Mouse (Mus musculus): ENCODE results near the gene Nuak1.

The Nuak1 gene

DNA sequence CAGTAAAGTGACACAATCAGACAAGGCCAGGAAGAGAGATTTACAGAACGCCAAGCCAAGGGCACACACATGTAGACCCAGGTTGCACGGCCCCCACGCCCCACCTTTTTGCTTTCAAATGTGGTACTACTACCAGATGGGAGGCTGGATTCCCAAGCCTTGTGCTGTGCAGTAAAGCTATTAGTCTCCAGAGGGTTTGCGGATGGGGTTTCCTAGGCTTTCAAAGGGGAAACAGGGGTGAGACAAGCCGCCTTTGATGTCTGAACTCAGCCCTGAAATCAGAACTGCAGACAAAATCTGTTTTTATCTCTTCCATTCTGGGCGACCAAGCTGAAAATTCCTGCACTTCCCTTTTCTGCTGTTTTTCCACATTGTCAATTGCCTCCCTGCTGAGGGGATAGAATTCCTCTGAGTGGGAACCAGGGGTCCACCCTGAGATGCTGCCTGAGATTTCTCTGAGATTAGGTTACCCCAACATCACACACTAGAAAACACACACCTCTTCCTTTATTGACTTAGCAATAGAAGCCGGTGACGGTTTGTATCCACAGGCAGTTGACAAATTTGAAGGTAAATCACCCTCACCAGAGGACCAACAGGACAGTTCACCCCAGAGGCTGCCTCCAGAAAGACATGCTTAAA lies 35.1 kb downstream of the Nuak1 start:
- no peak for DNase-seq

DNA sequence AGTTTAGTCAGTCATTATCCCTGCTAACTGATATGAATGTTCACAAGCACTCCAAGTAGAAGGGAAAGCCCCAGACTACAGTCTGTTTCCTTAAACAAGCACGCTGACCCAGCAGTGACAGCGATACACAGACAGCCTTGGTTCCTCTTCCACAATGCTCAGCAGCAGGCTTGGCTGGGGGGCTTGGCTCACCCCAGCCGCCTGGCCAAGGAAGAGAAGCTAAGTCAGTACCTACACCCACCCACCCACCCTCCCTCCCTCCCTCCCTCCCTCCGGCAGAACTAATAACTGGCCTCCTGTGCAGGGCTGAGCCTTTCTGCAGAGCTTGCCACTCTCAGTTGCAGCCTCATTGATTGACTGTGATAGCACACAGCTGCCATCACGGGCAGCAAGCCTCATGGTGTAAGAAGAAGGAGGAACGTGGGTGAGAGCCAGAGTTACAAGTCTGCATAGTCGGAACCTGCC lies 38.5 kb downstream of the Nuak1 start:
- no peak for DNase-seq

DNA sequence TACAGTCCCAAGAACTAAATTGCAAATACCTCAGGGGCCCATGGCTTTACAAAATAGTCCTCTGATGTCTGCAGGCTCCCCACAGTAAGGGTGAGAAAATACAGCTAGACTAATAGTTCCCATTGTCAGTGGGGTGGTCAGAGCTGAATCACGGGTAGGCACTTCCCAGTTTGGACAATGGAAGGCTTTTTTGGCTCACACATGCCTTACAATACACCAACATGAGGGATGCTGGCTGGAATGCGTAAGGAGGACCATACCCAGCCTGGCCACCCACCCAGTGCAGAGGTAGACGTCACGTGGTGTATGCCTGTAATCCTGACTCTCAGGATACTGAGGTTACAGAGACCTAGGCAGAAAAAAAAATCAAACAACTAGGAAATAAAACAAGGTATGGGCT lies 39.2 kb downstream of the Nuak1 start:
- DNase-seq, result no peak

- no peak for DNase-seq
Observed at GRCm38 (mm10) chr10:84400037-84400681, 40.2 kb downstream of the Nuak1 start.

DNA sequence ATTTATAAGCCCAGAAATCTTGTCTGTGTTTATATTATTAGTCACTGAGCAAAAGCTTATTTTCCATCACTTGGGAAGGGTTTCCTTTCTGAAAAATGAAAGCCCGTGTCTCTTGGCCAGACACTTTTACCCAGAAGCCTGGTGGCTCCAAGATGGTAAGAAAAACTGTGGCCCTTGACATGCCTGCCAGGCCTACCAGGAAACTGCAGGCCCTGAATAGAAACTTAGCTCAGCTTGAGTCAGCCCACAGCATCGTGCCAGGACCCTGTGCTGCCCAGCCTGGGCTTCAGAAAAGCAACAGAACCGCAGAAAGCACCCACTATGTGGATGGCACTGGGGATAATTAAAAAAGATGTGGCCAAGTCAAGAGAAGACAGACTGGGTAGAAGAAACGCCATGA lies 43.1 kb downstream of the Nuak1 start:
- DNase-seq, result no peak

GRCm38 (mm10) chr10:84395885-84396659 lies 44.3 kb downstream of the Nuak1 start:
- no peak for DNase-seq

GRCm38 (mm10) chr10:84395259-84395658 lies 45.1 kb downstream of the Nuak1 start:
- no peak for DNase-seq

GRCm38 (mm10) chr10:84393881-84394280 lies 46.5 kb downstream of the Nuak1 start:
- no peak for DNase-seq

- DNase-seq, result no peak
Observed at GRCm38 (mm10) chr10:84393405-84393804, 47.0 kb downstream of the Nuak1 start.

DNA sequence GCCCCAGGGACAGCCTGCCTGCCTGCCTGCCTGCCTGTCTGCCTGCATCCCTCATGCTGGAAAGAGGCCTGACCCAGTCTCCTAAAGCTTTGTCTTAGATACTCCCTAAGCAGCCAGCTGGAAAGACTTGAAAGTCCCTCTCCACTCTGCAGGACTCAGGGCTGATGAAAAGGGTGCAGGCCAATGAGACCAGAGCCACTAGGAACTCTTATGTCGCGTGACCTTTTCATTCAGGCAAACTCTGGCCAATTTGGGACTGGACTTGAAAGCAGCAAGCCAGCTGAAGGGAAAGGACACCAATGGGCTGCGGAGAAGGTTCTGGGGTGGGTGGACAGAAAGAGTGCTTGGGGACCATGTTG lies 47.7 kb downstream of the Nuak1 start:
- DNase-seq, result no peak

- DNase-seq, result peak; percentile 50
Observed at GRCm38 (mm10) chr10:84392027-84392722, 48.2 kb downstream of the Nuak1 start.

GRCm38 (mm10) chr10:84389707-84390106 lies 50.7 kb downstream of the Nuak1 start:
- DNase-seq, result no peak

DNA sequence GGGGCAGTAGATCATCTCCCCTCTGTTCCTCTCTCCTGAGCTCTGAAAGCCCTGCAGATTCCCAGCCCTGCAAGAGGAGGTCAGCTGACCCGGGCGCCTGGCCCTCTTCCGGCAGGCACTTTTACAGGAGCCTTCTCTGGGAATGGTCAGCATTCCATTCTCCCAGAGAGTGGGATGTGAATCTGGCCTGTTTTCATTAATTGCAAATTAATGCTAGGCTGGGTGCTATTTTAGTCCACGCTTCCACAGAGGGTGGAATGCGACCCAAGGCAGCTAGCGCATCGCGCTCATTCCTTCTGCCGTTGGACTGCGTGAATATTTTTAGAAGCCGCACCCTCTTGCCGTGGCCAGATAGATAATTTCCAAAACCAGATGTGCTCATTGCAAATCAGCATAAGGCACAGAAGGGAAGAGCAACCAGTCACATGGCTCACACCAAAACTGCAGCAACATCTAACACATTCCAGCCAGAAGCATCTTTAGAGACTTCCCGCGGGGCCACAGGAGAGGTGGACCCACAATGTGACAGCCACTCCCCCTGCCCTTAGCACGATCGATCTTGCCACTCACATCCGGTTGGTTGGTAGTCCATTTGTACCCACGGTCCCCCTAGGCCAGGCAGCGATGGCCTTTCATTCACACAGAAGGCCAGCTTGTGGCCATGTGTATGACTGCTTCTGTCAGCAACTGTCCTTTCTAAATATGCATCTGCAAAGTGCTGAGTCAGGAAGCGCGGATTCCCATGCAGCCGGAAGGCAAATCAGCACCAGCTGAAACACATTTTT lies 51.8 kb downstream of the Nuak1 start:
- DNase-seq, result no peak

- DNase-seq, result no peak
Observed at GRCm38 (mm10) chr10:84387338-84387737, 53.1 kb downstream of the Nuak1 start.

DNA sequence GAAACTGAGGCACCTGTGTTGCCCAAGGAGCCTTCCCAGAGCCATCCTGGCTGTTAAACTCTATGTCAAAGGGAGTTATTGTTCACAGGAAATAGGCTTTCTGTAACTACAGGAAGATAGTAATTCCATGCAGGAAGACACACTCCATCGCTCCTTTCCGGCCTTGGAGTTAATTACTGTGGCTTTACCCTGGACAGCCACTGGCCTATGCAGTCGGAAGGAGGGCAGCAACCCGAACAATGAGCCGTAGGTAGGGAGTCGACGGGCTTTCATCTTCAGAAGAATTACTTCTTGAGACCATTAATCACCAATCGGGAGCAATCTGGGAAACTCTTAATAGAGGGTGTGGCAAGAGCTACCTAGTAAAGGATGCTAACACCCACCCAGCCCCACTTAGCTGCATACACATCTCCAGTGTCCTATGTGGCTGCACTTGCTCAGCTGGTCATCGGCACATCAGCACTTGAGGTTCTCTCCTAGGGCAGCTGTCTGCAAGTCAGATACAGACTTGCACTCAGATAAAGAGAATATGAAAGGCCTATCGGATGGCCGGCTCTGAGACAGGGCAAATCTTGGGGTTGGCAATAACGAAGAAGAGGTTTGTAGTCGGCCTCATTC lies 53.7 kb downstream of the Nuak1 start:
- no peak for DNase-seq

GRCm38 (mm10) chr10:84386214-84386613 lies 54.2 kb downstream of the Nuak1 start:
- DNase-seq, result no peak

DNA sequence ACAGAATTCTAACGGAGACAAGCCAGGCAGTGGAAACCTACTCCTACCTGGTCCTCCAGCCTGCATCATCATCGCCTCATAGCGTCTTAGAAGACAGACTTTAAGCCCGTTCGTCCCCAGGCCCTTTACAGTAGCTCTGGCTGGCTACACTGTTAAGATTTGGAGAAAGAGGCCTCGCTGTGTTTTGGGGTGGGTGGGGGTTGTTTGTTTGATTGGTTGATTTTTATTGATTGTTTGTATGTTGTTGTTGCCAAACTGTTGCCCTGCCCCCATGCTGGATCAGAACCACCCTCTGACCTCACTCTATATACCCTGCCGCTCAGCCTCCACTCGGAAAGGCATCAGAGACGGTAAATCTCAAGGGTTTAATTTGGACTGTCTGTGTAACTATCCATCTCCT lies 55.6 kb downstream of the Nuak1 start:
- DNase-seq, result no peak

DNA sequence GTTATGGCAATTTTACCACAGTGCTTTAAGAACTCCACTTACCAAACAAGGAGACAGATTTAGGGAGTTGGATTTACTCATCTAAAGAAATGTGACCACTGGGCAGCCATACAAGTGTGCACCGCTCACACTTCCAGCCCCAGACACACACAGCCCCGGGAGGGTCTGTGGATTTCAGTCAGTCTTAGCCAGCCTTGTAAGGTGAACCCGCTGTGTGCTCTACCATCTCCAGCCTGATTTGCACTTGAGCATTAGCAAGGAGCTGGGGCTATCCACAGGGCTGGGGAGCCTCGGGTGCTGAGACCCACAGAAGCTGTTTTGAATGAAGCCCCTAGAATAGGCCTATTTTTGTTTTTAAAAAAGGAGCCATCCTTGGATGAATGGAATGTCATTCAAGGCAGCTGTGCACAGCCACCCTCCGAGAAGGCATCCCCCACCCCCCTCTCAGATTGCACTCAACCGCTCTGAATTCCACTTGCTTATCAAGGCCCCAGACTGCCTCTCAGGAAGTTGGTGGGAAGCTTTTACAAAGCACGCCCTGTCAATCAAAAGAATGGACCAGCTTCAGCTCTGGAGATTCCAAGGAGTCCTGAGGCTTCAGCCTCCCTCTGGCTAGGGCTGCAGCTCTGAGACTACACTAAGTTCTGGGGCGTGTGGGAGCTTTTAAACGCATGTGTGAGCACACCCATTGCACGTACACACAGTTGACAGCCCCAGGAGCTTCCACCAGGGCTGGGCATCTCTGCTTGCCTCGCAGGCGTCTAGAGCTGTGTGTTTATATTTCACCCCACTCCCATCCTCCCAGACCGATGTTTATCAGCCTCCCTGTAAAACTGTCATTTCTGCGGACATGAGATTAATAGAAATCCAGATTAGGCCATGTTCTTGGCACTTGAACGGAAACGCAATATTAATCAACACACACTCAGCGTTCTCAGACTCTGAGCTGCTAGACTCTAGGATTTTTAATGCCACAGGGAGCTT lies 57.2 kb downstream of the Nuak1 start:
- DNase-seq, result no peak

GRCm38 (mm10) chr10:84381276-84381798 lies 59.1 kb downstream of the Nuak1 start:
- no peak for DNase-seq

DNA sequence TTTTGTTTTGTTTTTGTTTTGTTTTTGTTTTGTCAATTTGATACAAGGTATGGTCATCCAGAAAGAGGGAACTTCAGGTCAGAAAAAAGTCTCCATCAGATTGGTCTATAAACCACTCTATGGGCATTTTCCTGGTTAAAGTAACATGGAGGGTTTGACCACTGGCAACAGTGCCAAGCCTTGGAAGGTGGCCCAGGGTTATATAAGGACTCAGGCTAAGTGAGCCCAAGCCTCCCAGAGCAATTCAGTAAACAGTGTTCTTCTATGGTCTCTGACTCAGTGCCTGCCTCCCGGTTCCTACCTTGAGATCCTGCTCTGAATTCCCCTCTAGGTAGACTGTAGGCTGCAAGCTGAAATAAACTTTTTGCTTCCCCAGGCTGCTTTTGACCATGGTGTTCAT lies 61.0 kb downstream of the Nuak1 start:
- DNase-seq, result no peak

DNA sequence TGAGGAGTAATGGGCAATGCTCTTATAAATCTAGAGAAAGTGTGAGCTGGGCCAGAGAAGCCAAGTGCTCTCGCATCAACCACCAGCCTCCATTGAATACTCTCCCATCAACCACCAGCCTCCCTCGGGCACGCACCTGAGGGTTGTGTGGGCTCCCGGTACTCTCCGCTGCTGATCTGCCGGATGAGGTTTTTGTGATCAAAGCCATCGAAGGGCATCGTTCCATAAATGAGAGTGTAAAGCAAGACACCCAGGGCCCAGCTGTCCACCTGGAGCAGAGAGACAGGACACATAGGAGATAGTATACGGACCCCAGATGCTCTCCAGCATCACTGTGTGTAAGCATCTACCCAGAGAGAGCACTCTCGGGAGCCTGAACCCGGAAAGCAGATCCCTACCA lies 62.4 kb downstream of the Nuak1 start:
- no peak for DNase-seq
